ENCODE assay signal across 8 mouse cellular contexts in the genomic region with DNA sequence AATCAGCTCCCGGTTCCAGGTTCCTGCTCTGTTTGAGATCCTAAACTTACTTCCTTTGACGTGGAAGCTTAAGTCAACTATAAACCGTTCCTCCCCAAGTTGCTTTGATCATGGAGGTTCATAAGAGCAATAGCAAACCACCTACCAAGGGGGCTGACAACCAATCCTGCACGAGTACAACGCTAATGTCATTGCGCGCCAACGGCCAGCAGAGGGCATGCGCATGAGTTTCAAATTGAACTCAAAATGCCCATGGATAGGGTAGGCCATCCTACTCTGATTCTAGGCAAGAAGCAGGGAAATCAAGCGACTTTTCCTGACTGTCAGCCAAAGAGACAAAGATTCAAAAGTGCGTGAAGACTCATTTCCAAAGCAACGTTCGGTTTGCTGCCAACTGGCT. TPM values are rescaled to one million over a fixed set of nuclear protein-coding genes. Genes with fewer than 3 reads are reported as not detected.
A peak's percentile ranks its signal among the peaks of the same experiment; 100 is the strongest.
DNase-seq lines count a peak whose midpoint lies in the region; ATAC-seq and TF ChIP-seq lines count a peak whose summit lies in the region.

A gene (minus strand): TSS at position 279 of the 400 bp plus-strand sequence.

- H3K4me2 ChIP-seq in kidney, embryonic 14.5 days (replicated peaks; ENCODE audit: low read depth, low read length), result no peak within 1 kb of the TSS

- H3K9ac ChIP-seq in kidney, embryonic 14.5 days (ENCODE audit: low read depth, low read length), result no peak within 1 kb of the TSS
- no peak within 1 kb of the TSS for H3K9ac ChIP-seq in ES-Bruce4 (ENCODE audit: low read depth, poor library complexity, severe bottlenecking)

- DNase-seq in kidney, adult 18-20 months, result no peak
- no peak for DNase-seq in left cerebral cortex, postnatal 36 days (ENCODE audit: low spot score in 2 of 2)
- no peak for DNase-seq in T-cell, adult 2 months (ENCODE audit: low spot score)
- no peak for DNase-seq in urinary bladder, postnatal 4 days (ENCODE audit: low spot score in 2 of 2)
- DNase-seq in right cerebral cortex, adult 2 months (ENCODE audit: low spot score in 2 of 2), result no peak

- no peak for TF ChIP-seq POLR2A in ES-Bruce4 (IDR thresholded peaks at IDR 0.05; ENCODE audit: insufficient read depth, low read length)
- TF ChIP-seq POLR2A in embryonic fibroblast, embryonic 13.5 days (IDR thresholded peaks at IDR 0.05; ENCODE audit: low read depth, low read length), result no peak

- intact Hi-C loops in left cerebral cortex, postnatal 36 days (cut with DNase I), result no loop called here

- H3K27ac ChIP-seq in kidney, embryonic 14.5 days (ENCODE audit: low read depth, low read length), result no peak within 1 kb of the TSS
- no peak within 1 kb of the TSS for H3K27ac ChIP-seq in ES-Bruce4 (ENCODE audit: insufficient read depth, low read length)
- no peak within 1 kb of the TSS for H3K27ac ChIP-seq in embryonic fibroblast, embryonic 13.5 days (ENCODE audit: insufficient read depth, low read length)

- H3K27me3 ChIP-seq in kidney, embryonic 14.5 days (ENCODE audit: control insufficient read depth, insufficient read depth, low read length), result no peaks in the 10 kb centered on the region
- no peaks in the 10 kb centered on the region for H3K27me3 ChIP-seq in ES-Bruce4 (ENCODE audit: control insufficient read depth, insufficient read depth, low read length, poor library complexity, severe bottlenecking)

- H3K4me1 ChIP-seq in kidney, embryonic 14.5 days (ENCODE audit: control insufficient read depth, insufficient read depth, low read length), result no peaks in the 10 kb centered on the region
- H3K4me1 ChIP-seq in ES-Bruce4 (ENCODE audit: control insufficient read depth, insufficient read depth, low read length), result no peaks in the 10 kb centered on the region
- no peaks in the 10 kb centered on the region for H3K4me1 ChIP-seq in embryonic fibroblast, embryonic 13.5 days (ENCODE audit: control insufficient read depth, insufficient read depth, low read length)

- peak; percentile 64 for TF ChIP-seq CTCF in ES-Bruce4 (IDR thresholded peaks at IDR 0.05; ENCODE audit: low read depth, low read length)
- 0 out of 2 replicates have a peak, but pooled peaks have one; percentile 32 for TF ChIP-seq CTCF in embryonic fibroblast, embryonic 13.5 days (IDR thresholded peaks at IDR 0.05; ENCODE audit: borderline replicate concordance, insufficient read depth, low read length)

- ATAC-seq in kidney, embryonic 14.5 days (ENCODE audit: low FRiP score, low TSS enrichment), result no peak

- H3K36me3 ChIP-seq in kidney, embryonic 14.5 days (ENCODE audit: control insufficient read depth, insufficient read depth, low read length), result no peaks in the 10 kb centered on the region
- no peaks in the 10 kb centered on the region for H3K36me3 ChIP-seq in ES-Bruce4 (ENCODE audit: control insufficient read depth, insufficient read depth, low read length, poor library complexity, severe bottlenecking)

- 77% methylated on average over 13 of the region's 13 CpGs for WGBS in kidney, embryonic 14.5 days

- H3K4me3 ChIP-seq in kidney, embryonic 14.5 days (ENCODE audit: low read length), result no peak within 1 kb of the TSS
- H3K4me3 ChIP-seq in ES-Bruce4 (ENCODE audit: low read depth, low read length), result no peak within 1 kb of the TSS
- H3K4me3 ChIP-seq in embryonic fibroblast, embryonic 13.5 days (ENCODE audit: insufficient read depth, low read length), result no peak within 1 kb of the TSS

- no peaks in the 10 kb centered on the region for H3K9me3 ChIP-seq in kidney, embryonic 14.5 days (ENCODE audit: control insufficient read depth, low read length)
- H3K9me3 ChIP-seq in ES-Bruce4 (replicated peaks; ENCODE audit: control insufficient read depth, insufficient read depth, low read length, poor library complexity, severe bottlenecking), result no peaks in the 10 kb centered on the region

- no peak for TF ChIP-seq EP300 in ES-Bruce4 (IDR thresholded peaks at IDR 0.05; ENCODE audit: insufficient read depth, low read depth, low read length)

RNA-seq across cellular contexts. Expression of the gene that starts here (rescaled TPM):
- polyA plus RNA-seq in kidney, embryonic 14.5 days (2014; fragmentation: Nextera tagmentation; extraction: Ambion mirVana), result 10.0 and 15.5 TPM in 2 replicates
- 7.3 and 12.7 TPM in 2 replicates for polyA plus RNA-seq in ES-Bruce4 (2011; ENCODE audit: insufficient read depth, insufficient read length, low read depth, missing spikeins)
- 10.9 and 12.7 TPM in 2 replicates for polyA plus RNA-seq in embryonic fibroblast, embryonic 13.5 days (2011; ENCODE audit: insufficient read length, low read depth, missing spikeins)
- total RNA-seq in left cerebral cortex, postnatal 36 days (2021), result 10 to 100 TPM; 22.0 to 22.2 TPM
